Mouse (Mus musculus) erythroid progenitor cell, adult 5-6 weeks (primary cell): ENCODE results near the gene Pik3cd. TPM values are rescaled to one million over a fixed set of nuclear protein-coding genes. Genes with fewer than 3 reads are reported as not detected.
"Not testable (repeated sequence)": the region's sequence is repeated elsewhere in the genome, so short reads cannot be mapped to it uniquely, and the experiment has no call there.

Experiments
- ATAC-seq: replicated peaks from 2 replicates; pipeline ENCODE4 v1.8.0; 2016; ENCODE audit warnings: moderate number of reproducible peaks, mild to moderate bottlenecking, moderate TSS enrichment, inconsistent platforms; ENCODE audit not compliant: poor library complexity, low FRiP score, severe bottlenecking
- total RNA-seq, 2 experiments: library from RNA; stranded (forward) in 1 of 2; stranded (reverse) in 1 of 2; fragments of 150-400 nt in 1 of 2; fragments of 186-747, 209-891 nt in 1 of 2; gene quantifications; 2 replicates each; pipeline versions ENCODE4 v1.2.3 to v1.2.4; 2015 to 2017; ENCODE audit warnings: low replicate concordance in 2 of 2

Pik3cd gene
- total RNA-seq (2015; ENCODE audit: low replicate concordance), result 5.9 and 8.6 TPM in 2 replicates
- total RNA-seq (2017; ENCODE audit: low replicate concordance), result 7.8 and 16.3 TPM in 2 replicates

DNA sequence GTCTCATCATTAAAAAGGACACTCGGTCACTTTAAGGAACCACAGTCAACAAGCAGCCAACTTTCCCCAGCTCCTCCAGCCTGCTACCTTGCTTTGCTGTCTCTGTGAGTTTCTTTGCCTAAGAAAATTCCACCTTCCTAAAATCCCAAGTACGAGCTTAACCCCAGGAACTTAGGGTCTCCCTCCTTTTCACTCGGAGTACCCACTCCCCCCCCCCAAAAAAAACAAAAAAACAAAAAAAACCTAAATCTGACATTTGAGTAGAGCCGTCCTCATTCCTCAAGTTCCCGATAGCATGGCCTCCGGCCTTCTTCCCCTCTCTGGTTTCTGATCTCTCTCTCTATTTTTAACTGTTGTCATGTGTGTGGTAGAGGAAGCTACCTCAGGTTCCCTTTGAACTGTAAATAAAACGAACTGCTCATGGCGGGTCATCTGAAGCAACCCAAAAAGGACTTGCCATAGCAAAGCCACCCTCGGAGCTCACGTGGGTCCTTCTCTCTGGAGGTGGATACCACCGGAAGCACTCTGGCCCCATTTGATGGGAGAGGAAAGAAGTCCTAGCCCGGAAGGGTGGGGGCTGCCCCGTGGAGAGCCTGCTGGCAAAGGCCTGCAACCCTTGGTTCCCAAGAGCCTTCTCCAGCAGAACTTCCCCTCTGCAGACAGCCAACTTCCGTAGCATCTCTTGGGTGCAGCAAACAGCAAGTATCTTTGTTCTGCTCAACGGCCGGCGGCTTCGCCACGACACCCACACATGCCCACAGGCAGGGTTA is at the start of gene Pik3cd:
Gene Pik3cd, minus strand, starts transcription at position 362 of the 770 bp plus-strand sequence.
- ATAC-seq, result no peak

GRCm38 (mm10) chr4:149750671-149751070 is 48.3 kb upstream of the Pik3cd start:
- no peak for ATAC-seq

DNA sequence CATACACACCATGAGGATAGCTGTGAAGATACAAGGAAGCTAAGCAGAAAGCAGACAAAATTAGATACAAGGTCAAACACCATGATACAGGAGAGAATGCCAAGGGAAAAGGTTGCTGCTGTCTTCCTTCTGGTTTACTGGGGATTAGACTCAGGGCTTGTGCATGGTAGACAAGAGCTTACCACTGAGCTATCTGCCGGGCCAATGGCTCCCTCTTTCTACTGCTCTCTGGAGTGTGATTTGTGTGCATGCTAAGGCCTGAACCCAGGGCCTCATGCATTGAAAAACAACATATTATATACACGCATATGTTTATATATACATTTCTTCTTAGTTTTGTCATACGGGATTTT is 47.3 kb upstream of the Pik3cd start:
- ATAC-seq, result not testable (repeated sequence)

GRCm38 (mm10) chr4:149749003-149749662 is 46.8 kb upstream of the Pik3cd start:
- no peak for ATAC-seq

GRCm38 (mm10) chr4:149744119-149744518 is 41.7 kb upstream of the Pik3cd start:
- ATAC-seq, result no peak

DNA sequence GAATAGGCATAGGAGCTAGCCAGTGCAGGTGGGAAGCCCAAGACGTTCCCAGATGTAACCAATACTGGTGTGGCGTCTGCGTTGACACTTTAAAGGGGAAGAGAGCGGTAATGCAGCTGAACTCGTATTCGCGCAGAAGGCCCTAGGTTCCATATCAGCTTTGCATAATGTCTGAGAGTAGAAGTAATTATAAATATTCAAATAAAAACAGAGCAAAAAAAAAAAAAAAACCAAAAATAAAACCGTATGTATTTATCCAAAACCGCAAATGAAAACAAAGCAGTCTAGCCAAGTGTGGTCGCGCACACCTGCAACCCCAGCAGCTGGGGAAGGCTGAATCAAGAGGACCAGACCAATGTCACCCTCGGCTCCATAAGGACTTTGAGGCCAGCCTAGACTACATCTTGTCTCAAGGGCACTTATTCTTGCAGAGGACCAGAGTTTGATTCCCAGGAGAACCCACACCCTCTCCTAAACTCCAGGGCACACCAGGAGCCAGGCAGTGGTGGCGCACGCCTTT is 39.7 kb upstream of the Pik3cd start:
- ATAC-seq, result no peak

GRCm38 (mm10) chr4:149740301-149740700 is 37.9 kb upstream of the Pik3cd start:
- ATAC-seq, result no peak

- no peak for ATAC-seq
Observed at GRCm38 (mm10) chr4:149739478-149739877, 37.1 kb upstream of the Pik3cd start.

DNA sequence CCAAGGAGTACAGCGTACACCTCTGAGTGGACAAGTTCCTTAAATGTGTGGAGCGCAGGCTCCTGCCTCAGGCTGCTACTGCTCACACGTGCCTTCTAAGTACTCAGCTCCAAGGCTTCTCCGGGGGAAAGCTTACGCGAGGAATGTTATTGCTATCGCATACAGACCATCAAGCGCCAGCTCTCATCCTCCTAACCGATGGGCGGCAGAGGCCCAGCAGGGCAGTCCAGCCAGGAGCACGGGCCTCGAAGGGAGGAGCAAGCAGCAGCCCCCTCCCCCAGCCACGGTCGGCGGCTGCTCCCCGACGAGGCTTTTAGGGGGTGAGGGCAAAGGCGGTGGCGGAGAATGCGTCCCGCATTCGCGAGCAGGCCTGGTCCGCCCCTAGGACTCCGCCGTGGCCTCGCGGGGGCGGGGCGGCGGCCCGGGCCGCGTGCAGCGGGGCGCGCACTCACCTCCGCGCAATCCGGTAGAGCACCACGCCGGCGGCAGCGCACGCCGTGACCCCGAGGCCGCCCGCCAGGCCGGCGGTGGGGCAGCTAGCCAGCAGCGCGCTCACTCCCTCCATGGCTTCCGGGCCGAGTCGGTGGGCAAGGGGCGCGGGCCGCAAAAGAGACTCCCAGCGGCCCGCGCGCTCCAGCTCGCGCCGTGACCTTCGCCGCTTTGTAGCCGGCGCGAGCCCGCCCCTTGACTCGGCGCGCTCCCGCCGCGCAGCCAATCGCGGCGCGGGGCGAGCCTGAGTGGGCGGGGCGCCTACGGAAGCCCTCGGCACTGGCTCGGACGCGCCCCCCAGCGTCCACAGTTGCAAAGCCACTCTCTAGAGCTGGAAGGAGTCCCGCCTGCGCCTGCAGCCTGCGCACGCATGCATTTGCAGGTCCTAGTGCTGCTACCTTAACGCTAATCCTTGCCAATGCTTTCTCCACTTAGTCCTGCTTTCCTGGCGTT is 35.3 kb upstream of the Pik3cd start, which contains the start of gene Tmem201:
Gene Tmem201, minus strand, starts transcription at position 662 of the 942 bp plus-strand sequence.
- peak; percentile 90 for ATAC-seq

GRCm38 (mm10) chr4:149736581-149736980 is 34.2 kb upstream of the Pik3cd start:
- ATAC-seq, result no peak

GRCm38 (mm10) chr4:149735624-149736250 is 33.4 kb upstream of the Pik3cd start:
- no peak for ATAC-seq

- no peak for ATAC-seq
Observed at GRCm38 (mm10) chr4:149734730-149735475, 32.5 kb upstream of the Pik3cd start.

DNA sequence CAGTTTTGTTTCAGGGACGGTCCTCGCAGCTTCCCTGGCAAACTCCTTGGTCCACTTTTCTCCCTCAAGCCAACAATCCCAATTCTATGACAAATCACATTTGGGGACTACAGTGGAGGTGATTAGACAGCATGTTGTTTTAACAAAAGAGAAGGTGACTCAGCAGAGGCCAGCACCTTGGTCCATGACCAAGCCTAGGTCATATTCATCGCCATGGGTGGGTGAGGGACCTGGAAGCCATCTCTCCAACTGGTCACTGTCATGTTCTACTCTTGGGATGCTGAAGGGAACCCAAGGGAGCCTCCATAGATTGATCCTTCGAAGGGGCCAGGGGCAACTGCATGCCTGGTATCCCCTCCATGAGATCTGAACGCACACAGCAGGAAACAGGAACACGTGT is 31.9 kb upstream of the Pik3cd start:
- no peak for ATAC-seq

DNA sequence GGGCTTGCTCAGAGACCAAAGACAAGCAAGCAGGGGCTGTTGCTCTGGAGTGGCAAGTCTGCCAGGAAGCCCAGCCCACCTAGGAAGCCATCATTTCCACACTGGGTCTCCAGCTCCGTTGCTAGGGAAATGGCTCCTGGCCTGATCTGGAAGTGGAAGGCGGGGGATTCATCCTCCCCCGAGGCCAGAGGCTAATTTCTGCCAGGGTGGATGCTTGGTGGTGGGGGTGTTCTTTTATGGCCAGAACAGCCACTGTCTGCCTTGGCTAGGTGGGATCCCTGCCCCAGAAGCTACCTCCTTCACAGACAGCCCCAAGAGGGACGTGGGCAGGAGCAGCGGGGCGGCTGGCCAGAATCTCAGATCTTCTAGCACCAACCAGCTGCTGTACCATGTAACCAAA is 31.4 kb upstream of the Pik3cd start:
- no peak for ATAC-seq

DNA sequence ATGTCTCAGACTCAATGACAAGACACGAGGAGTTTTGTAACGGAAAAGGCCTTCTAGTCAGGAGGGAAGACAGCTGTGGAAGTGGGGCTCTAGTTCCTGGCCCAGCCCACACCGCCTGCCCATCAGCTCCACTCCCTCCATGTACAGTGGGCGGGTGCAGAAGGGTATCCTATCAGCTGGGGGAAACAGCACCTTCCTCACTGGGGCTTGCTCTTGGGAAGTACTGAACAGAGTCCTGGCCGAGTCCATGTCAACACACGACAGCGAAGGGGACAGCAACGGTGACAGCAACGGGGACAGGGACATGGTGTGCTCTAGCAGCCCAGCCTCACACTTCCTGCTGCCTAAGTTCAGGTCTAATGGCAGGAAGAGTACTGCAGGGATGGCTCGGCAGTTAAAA is 30.4 kb upstream of the Pik3cd start:
- no peak for ATAC-seq

DNA sequence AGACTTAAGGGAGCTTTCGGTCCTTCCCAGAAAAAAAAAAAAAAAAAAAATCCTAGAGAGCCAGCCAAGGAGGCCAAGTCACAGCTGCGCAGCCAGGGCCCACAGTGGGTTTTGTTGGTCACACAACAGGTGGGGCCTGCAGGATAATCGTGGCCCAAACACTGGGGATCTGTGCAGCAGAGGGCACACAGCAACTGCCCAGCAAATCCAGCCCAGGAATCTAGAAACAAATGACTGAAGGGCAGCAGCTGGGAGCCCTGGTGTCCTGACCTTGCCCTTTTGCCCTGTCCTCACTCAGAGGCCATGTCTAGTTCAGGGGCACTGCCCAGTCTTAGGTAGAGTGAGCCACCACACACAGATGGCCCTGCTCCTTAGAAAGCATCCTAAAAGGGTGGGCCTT is 29.9 kb upstream of the Pik3cd start:
- no peak for ATAC-seq

GRCm38 (mm10) chr4:149730827-149731226 is 28.5 kb upstream of the Pik3cd start:
- no peak for ATAC-seq

DNA sequence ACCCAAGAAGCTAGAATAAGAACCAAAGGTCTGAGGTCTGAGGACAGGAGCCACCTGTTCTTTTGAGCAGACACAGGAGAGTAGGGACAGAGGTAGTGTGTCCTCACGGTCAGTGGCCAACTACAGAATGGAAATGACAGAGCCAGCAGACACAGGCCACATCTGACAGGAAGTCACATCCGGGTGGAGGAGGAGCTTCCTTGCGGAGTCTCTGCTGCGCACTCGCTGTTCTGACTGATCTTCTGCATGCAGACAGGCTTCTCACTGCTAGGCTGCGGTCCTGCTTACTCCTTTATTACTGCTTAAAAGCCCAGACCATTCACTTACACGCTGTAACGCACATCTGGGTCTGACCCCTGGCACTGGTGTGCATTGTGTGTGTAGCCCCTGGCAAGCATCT is 26.4 kb upstream of the Pik3cd start:
- ATAC-seq, result no peak

- ATAC-seq, result no peak
Observed at GRCm38 (mm10) chr4:149727636-149728035, 25.3 kb upstream of the Pik3cd start.
